In the genomic region with DNA sequence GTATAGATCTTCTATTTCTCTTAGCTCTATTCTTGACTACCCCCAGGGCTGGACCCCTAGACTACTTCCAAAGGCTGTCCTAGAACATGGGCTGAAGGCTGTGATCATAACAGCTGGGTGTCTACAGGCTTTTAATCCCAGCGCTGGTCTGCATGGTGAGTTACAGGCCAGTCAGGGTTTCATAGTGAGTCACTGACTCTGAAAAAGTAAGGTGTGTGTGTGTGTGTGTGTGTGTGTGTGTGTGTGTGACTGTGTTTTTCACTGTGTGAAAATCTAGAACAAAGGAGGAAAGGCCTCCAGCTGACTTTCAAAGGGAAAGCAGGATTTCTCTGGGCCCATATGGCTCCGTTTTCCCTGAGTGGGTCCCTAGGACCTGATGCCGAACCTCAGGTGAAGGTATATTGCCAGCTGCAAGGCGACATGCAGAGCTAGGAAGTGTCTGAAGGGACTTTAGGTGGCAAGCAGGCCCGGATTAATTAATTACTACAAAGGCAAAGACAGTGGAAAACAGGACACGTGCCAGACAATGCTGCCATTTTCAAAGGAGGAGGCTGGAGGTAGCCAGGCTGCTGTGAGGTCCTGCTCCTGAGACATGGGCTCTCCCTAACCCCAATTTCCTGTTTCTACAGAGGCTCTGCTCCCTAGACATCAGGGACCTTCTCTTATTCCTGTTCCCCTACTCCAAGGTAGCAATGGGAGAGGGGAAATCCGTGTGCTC, we compare ENCODE assay signal across 12 mouse cellular contexts. TPM values are rescaled to one million over a fixed set of nuclear protein-coding genes. Genes with fewer than 3 reads are reported as not detected.
DNase-seq lines count a peak whose midpoint lies in the region; ATAC-seq and TF ChIP-seq lines count a peak whose summit lies in the region.
"Had no signal": no experiment of that assay in that cellular context is flagged by ENCODE, and none has a peak within 500 bp of the region (broad histone marks: within the 10 kb centered on the region; RNA-seq: fewer than 3 reads in every experiment).

No protein-coding gene starts in this region.

- no peaks in the 10 kb centered on the region; the same call in 1 of the 2 replicates for H3K27me3 ChIP-seq in heart, embryonic 13.5 days (replicated peaks)
- H3K27me3 ChIP-seq in heart, embryonic 11.5 days (ENCODE audit: control insufficient read depth, insufficient read depth, low read length): 0 out of 2 replicates have a peak, but pooled peaks cover 3% of the 10 kb centered on the region
- H3K27me3 ChIP-seq in kidney, embryonic 15.5 days: no peaks in the 10 kb centered on the region
- no peaks in the 10 kb centered on the region for H3K27me3 ChIP-seq in midbrain, embryonic 15.5 days (replicated peaks)
- H3K27me3 ChIP-seq: limb, embryonic 13.5 days had no signal

- WGBS in heart, embryonic 13.5 days: 60% methylated on average over 7 of the region's 7 CpGs
- WGBS in heart, embryonic 11.5 days (ENCODE audit: insufficient replicate concordance): 62% methylated on average over 7 of the region's 7 CpGs
- 62% methylated on average over 7 of the region's 7 CpGs for WGBS in kidney, embryonic 15.5 days
- 40% methylated on average over 7 of the region's 7 CpGs for WGBS in midbrain, embryonic 15.5 days

- H3K9ac ChIP-seq in heart, embryonic 13.5 days: no peak overlapping the region
- no peak overlapping the region for H3K9ac ChIP-seq in heart, embryonic 11.5 days (ENCODE audit: low read depth, low read length)
- 0 out of 2 replicates have a peak overlapping the region, but pooled peaks have one; percentile 4 for H3K9ac ChIP-seq in kidney, embryonic 15.5 days
- H3K9ac ChIP-seq in midbrain, embryonic 15.5 days: no peak overlapping the region
- H3K9ac ChIP-seq: limb, embryonic 13.5 days had no signal

- H3K27ac ChIP-seq in heart, embryonic 13.5 days (replicated peaks): no peak overlapping the region
- no peak overlapping the region for H3K27ac ChIP-seq in heart, embryonic 11.5 days (ENCODE audit: low read depth, low read length)
- H3K27ac ChIP-seq in bone marrow macrophage, adult 2 months (ENCODE audit: insufficient read depth, low read depth, low read length): peak overlapping the region; percentile 87; the same call in 1 of the 2 replicates
- H3K27ac ChIP-seq in kidney, embryonic 15.5 days: no peak overlapping the region
- H3K27ac ChIP-seq in midbrain, embryonic 15.5 days: no peak overlapping the region
- H3K27ac ChIP-seq: gastrocnemius, adult 2 months; limb, embryonic 13.5 days had no signal

- H3K4me1 ChIP-seq in heart, embryonic 13.5 days: peaks cover 39% of the 10 kb centered on the region
- peaks cover 10% of the 10 kb centered on the region for H3K4me1 ChIP-seq in heart, embryonic 11.5 days (ENCODE audit: control insufficient read depth, insufficient read depth, low read length)
- H3K4me1 ChIP-seq in bone marrow macrophage, adult 2 months (ENCODE audit: control insufficient read depth, insufficient read depth, low read length): peaks cover 44% of the 10 kb centered on the region
- peaks cover 40% of the 10 kb centered on the region for H3K4me1 ChIP-seq in kidney, embryonic 15.5 days
- peaks cover 39% of the 10 kb centered on the region for H3K4me1 ChIP-seq in midbrain, embryonic 15.5 days

- H3K4me3 ChIP-seq in heart, embryonic 13.5 days: no peak overlapping the region
- no peak overlapping the region for H3K4me3 ChIP-seq in heart, embryonic 11.5 days (ENCODE audit: low read depth, low read length)
- peak overlapping the region; percentile 97 for H3K4me3 ChIP-seq in bone marrow macrophage, adult 2 months (ENCODE audit: insufficient read depth, low read length)
- no peak overlapping the region for H3K4me3 ChIP-seq in kidney, embryonic 15.5 days (replicated peaks)
- no peak overlapping the region for H3K4me3 ChIP-seq in midbrain, embryonic 15.5 days
- H3K4me3 ChIP-seq: gastrocnemius, adult 2 months; layer of hippocampus, adult 2 months had no signal

- H3K9me3 ChIP-seq in heart, embryonic 13.5 days: no peaks in the 10 kb centered on the region
- H3K9me3 ChIP-seq in heart, embryonic 11.5 days (replicated peaks; ENCODE audit: control insufficient read depth, low read length): no peaks in the 10 kb centered on the region
- no peaks in the 10 kb centered on the region for H3K9me3 ChIP-seq in kidney, embryonic 15.5 days (replicated peaks)
- no peaks in the 10 kb centered on the region for H3K9me3 ChIP-seq in midbrain, embryonic 15.5 days
- H3K9me3 ChIP-seq: limb, embryonic 13.5 days had no signal

- TF ChIP-seq POLR2A in bone marrow macrophage, adult 2 months (IDR thresholded peaks at IDR 0.05; ENCODE audit: borderline replicate concordance, low read depth, low read length): no peak

- no peak for DNase-seq in c-Kit-positive CD71-positive TER-119-positive erythroid progenitor cells, embryonic 14.5 days (ENCODE audit: low spot score)
- DNase-seq: gastrocnemius, adult 2 months; right cerebral cortex, postnatal 25 days had no signal

- TF ChIP-seq CTCF in bone marrow macrophage, adult 2 months (IDR thresholded peaks at IDR 0.05; ENCODE audit: low read depth, low read length): no peak

- H3K4me2 ChIP-seq in heart, embryonic 13.5 days: peak overlapping the region; percentile 95; the same call in 1 of the 2 replicates
- H3K4me2 ChIP-seq in heart, embryonic 11.5 days: no peak overlapping the region
- H3K4me2 ChIP-seq in kidney, embryonic 15.5 days: peak overlapping the region; percentile 91; the same call in 1 of the 2 replicates
- peak overlapping the region; percentile 88 for H3K4me2 ChIP-seq in midbrain, embryonic 15.5 days

- ATAC-seq in heart, embryonic 13.5 days (ENCODE audit: extremely low read depth, insufficient number of reproducible peaks, low FRiP score, low TSS enrichment): no peak
- ATAC-seq in heart, embryonic 11.5 days (replicated peaks; ENCODE audit: insufficient number of reproducible peaks, low FRiP score, low TSS enrichment): no peak
- no peak for ATAC-seq in kidney, embryonic 15.5 days (replicated peaks; ENCODE audit: low FRiP score)
- ATAC-seq in midbrain, embryonic 15.5 days (replicated peaks): no peak
- no peak for ATAC-seq in cerebellum, adult (ENCODE audit: insufficient number of reproducible peaks, low FRiP score, low TSS enrichment)
- no peak for ATAC-seq in megakaryocyte progenitor cell, adult 5-6 weeks (replicated peaks; ENCODE audit: poor library complexity)

- no peaks in the 10 kb centered on the region for H3K36me3 ChIP-seq in heart, embryonic 13.5 days
- H3K36me3 ChIP-seq in heart, embryonic 11.5 days (ENCODE audit: control insufficient read depth, insufficient read depth, low read length): no peaks in the 10 kb centered on the region
- H3K36me3 ChIP-seq in kidney, embryonic 15.5 days: no peaks in the 10 kb centered on the region
- H3K36me3 ChIP-seq in midbrain, embryonic 15.5 days (replicated peaks): no peaks in the 10 kb centered on the region
- H3K36me3 ChIP-seq: limb, embryonic 13.5 days had no signal

RNA-seq across cellular contexts. Expression of a gene that starts 12.0 kb away (rescaled TPM):
- polyA plus RNA-seq in heart, embryonic 13.5 days (2015; fragmentation: Nextera tagmentation; extraction: Ambion mirVana): 22.2 and 25.2 TPM in 2 replicates
- 14.2 and 14.4 TPM in 2 replicates for polyA plus RNA-seq in heart, embryonic 11.5 days (2014; fragmentation: Nextera tagmentation; extraction: Ambion mirVana)
- polyA plus RNA-seq in bone marrow macrophage, adult 2 months (2012; ENCODE audit: insufficient read depth, insufficient read length, missing spikeins): 54.0 and 58.7 TPM in 2 replicates
- polyA plus RNA-seq in kidney, embryonic 15.5 days (2015; fragmentation: Nextera tagmentation; extraction: Ambion mirVana): 37.3 and 37.5 TPM in 2 replicates
- 54.6 and 57.9 TPM in 2 replicates for polyA plus RNA-seq in midbrain, embryonic 15.5 days (2015; fragmentation: Nextera tagmentation; extraction: Ambion mirVana)
- total RNA-seq in megakaryocyte progenitor cell, adult 5-6 weeks (2015): 17.4 and 18.9 TPM in 2 replicates
- 10.8 and 16.2 TPM in 2 replicates for total RNA-seq in megakaryocyte progenitor cell, adult 5-6 weeks (2017)

RNA-seq across cellular contexts. Expression of a gene that starts 12.1 kb away (rescaled TPM):
- 265 and 277 TPM in 2 replicates for polyA plus RNA-seq in heart, embryonic 13.5 days (2015; fragmentation: Nextera tagmentation; extraction: Ambion mirVana)
- 159 and 197 TPM in 2 replicates for polyA plus RNA-seq in heart, embryonic 11.5 days (2014; fragmentation: Nextera tagmentation; extraction: Ambion mirVana)
- polyA plus RNA-seq in bone marrow macrophage, adult 2 months (2012; ENCODE audit: insufficient read depth, insufficient read length, missing spikeins): 560 and 577 TPM in 2 replicates
- 233 and 259 TPM in 2 replicates for polyA plus RNA-seq in kidney, embryonic 15.5 days (2015; fragmentation: Nextera tagmentation; extraction: Ambion mirVana)
- polyA plus RNA-seq in midbrain, embryonic 15.5 days (2015; fragmentation: Nextera tagmentation; extraction: Ambion mirVana): 392 and 438 TPM in 2 replicates
- 42.7 and 49.3 TPM in 2 replicates for total RNA-seq in megakaryocyte progenitor cell, adult 5-6 weeks (2015)
- total RNA-seq in megakaryocyte progenitor cell, adult 5-6 weeks (2017): 207 and 220 TPM in 2 replicates

RNA-seq across cellular contexts. Expression of a gene that starts 15.7 kb away (rescaled TPM):
- 1.1 and 2.9 TPM in 2 replicates for polyA plus RNA-seq in heart, embryonic 13.5 days (2015; fragmentation: Nextera tagmentation; extraction: Ambion mirVana)
- polyA plus RNA-seq in heart, embryonic 11.5 days (2014; fragmentation: Nextera tagmentation; extraction: Ambion mirVana): 0.74 TPM in 1 of 2 replicates, not detected in the other
- polyA plus RNA-seq in bone marrow macrophage, adult 2 months (2012; ENCODE audit: insufficient read depth, insufficient read length, missing spikeins): 13.1 and 18.1 TPM in 2 replicates
- polyA plus RNA-seq in kidney, embryonic 15.5 days (2015; fragmentation: Nextera tagmentation; extraction: Ambion mirVana): 1.4 and 1.9 TPM in 2 replicates
- polyA plus RNA-seq in midbrain, embryonic 15.5 days (2015; fragmentation: Nextera tagmentation; extraction: Ambion mirVana): 1.9 and 2.3 TPM in 2 replicates
- 0.74 and 1.1 TPM in 2 replicates for total RNA-seq in megakaryocyte progenitor cell, adult 5-6 weeks (2015)
- 1.4 TPM in 1 of 2 replicates, not detected in the other for total RNA-seq in megakaryocyte progenitor cell, adult 5-6 weeks (2017)

RNA-seq across cellular contexts. Expression of a gene that starts 48.5 kb away (rescaled TPM):
- 12.8 and 13.0 TPM in 2 replicates for polyA plus RNA-seq in heart, embryonic 13.5 days (2015; fragmentation: Nextera tagmentation; extraction: Ambion mirVana)
- 15.3 and 17.6 TPM in 2 replicates for polyA plus RNA-seq in heart, embryonic 11.5 days (2014; fragmentation: Nextera tagmentation; extraction: Ambion mirVana)
- 3.3 and 3.6 TPM in 2 replicates for polyA plus RNA-seq in bone marrow macrophage, adult 2 months (2012; ENCODE audit: insufficient read depth, insufficient read length, missing spikeins)
- polyA plus RNA-seq in kidney, embryonic 15.5 days (2015; fragmentation: Nextera tagmentation; extraction: Ambion mirVana): 19.3 and 20.0 TPM in 2 replicates
- polyA plus RNA-seq in midbrain, embryonic 15.5 days (2015; fragmentation: Nextera tagmentation; extraction: Ambion mirVana): 38.1 and 39.3 TPM in 2 replicates
- 18.8 and 20.0 TPM in 2 replicates for total RNA-seq in megakaryocyte progenitor cell, adult 5-6 weeks (2015)
- 14.6 and 16.5 TPM in 2 replicates for total RNA-seq in megakaryocyte progenitor cell, adult 5-6 weeks (2017)
